Mouse (Mus musculus): ENCODE measurements around the gene Entpd1. TPM values are rescaled to one million over a fixed set of nuclear protein-coding genes. Genes with fewer than 3 reads are reported as not detected.
"Not testable (repeated sequence)": the region's sequence is repeated elsewhere in the genome, so short reads cannot be mapped to it uniquely, and the experiment has no call there.

The Entpd1 gene
- polyA plus RNA-seq, 1 experiment, result 3.2 TPM

DNA sequence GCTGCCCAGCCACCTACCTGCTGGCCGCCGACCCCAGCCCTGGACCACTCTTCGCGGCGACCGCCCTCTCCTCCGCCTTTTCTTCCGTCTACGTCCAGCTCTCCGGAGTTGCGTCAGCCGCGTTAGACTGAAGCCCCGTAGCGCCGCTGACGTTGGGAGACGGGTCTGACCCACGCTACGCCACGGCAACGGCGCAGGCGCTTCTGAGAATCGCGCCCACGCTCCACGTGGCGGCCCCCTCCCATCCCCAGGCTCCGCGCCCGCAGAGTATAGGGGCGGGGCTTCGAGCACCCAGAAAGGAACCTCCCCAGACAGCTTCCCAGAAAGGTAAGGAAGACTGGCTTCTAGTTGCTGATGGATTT lies 23.9 kb upstream of the Entpd1 start, which contains the start of gene Aldh18a1:
TSS of gene Aldh18a1 (minus strand) at position 171 of the 362 bp plus-strand sequence.
- Histone ChIP-seq H3K4me1 (ENCODE audit: control insufficient read depth, insufficient read depth, low read length) (no peaks in the 10 kb centered on the region; the same call in 1 of the 2 replicates), H3K27ac (ENCODE audit: insufficient read depth, low read length) (peak within 1 kb of the TSS; percentile 83), H3K4me3 (ENCODE audit: insufficient read depth, low read length) (peak within 1 kb of the TSS; percentile 96)
- TF ChIP-seq POLR2A (IDR thresholded peaks at IDR 0.05; ENCODE audit: low read depth, low read length), result peak; percentile 64
- no peak for TF ChIP-seq CTCF (IDR thresholded peaks at IDR 0.05; ENCODE audit: borderline replicate concordance, insufficient read depth, low read length)

GRCm38 (mm10) chr19:40588847-40589529 lies 23.2 kb upstream of the Entpd1 start:
- Histone ChIP-seq H3K27ac (ENCODE audit: insufficient read depth, low read length) (peak overlapping the region; percentile 83), H3K4me3 (ENCODE audit: insufficient read depth, low read length) (peak overlapping the region; percentile 46), H3K4me1 (ENCODE audit: control insufficient read depth, insufficient read depth, low read length) (no peaks in the 10 kb centered on the region; the same call in 1 of the 2 replicates)
- TF ChIP-seq POLR2A (IDR thresholded peaks at IDR 0.05; ENCODE audit: low read depth, low read length), result peak; percentile 15
- TF ChIP-seq CTCF (IDR thresholded peaks at IDR 0.05; ENCODE audit: borderline replicate concordance, insufficient read depth, low read length), result 0 out of 2 replicates have a peak, but pooled peaks have one; percentile 19

GRCm38 (mm10) chr19:40589530-40589880 lies 22.7 kb upstream of the Entpd1 start:
- no peak for TF ChIP-seq CTCF (IDR thresholded peaks at IDR 0.05; ENCODE audit: borderline replicate concordance, insufficient read depth, low read length)
- TF ChIP-seq POLR2A (IDR thresholded peaks at IDR 0.05; ENCODE audit: low read depth, low read length), result peak; percentile 45
- Histone ChIP-seq H3K4me3 (ENCODE audit: insufficient read depth, low read length) (peak overlapping the region; percentile 46), H3K4me1 (ENCODE audit: control insufficient read depth, insufficient read depth, low read length) (no peaks in the 10 kb centered on the region; the same call in 1 of the 2 replicates), H3K27ac (ENCODE audit: insufficient read depth, low read length) (peak overlapping the region; percentile 68)

GRCm38 (mm10) chr19:40595231-40595630 lies 16.9 kb upstream of the Entpd1 start:
- no peak for TF ChIP-seq POLR2A (IDR thresholded peaks at IDR 0.05; ENCODE audit: low read depth, low read length)
- TF ChIP-seq CTCF (IDR thresholded peaks at IDR 0.05; ENCODE audit: borderline replicate concordance, insufficient read depth, low read length), result no peak
- no peaks in the 10 kb centered on the region for H3K4me1 ChIP-seq (ENCODE audit: control insufficient read depth, insufficient read depth, low read length)
- no peak overlapping the region for H3K4me3 ChIP-seq (ENCODE audit: insufficient read depth, low read length)
- no peak overlapping the region for H3K27ac ChIP-seq (ENCODE audit: insufficient read depth, low read length)

DNA sequence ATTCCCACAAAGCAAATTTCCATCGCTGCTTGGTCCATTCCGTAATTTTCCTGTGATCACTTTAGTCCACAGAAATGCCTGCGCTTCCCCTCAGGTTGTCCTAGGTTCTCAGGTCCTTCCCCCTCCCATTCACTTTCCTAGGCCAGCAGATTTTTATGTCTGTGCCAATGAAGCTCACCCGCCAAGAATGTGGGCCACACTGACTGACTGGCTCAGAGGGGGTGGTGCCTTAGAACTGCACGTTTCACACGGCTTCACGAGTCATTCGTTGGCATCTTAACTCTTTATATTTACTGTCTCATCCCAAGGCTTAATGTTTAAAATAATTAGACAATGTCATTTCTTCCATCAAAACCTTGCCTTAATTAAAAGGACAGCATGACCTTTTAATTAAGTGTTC lies 16.3 kb upstream of the Entpd1 start:
- no peaks in the 10 kb centered on the region for H3K4me1 ChIP-seq (ENCODE audit: control insufficient read depth, insufficient read depth, low read length)
- no peak overlapping the region for H3K27ac ChIP-seq (ENCODE audit: insufficient read depth, low read length)
- TF ChIP-seq POLR2A (IDR thresholded peaks at IDR 0.05; ENCODE audit: low read depth, low read length) (no peak), CTCF (IDR thresholded peaks at IDR 0.05; ENCODE audit: borderline replicate concordance, insufficient read depth, low read length) (no peak)
- H3K4me3 ChIP-seq (ENCODE audit: insufficient read depth, low read length), result no peak overlapping the region

GRCm38 (mm10) chr19:40600846-40601245 lies 11.3 kb upstream of the Entpd1 start:
- H3K4me3 ChIP-seq (ENCODE audit: insufficient read depth, low read length), result not testable (repeated sequence)

GRCm38 (mm10) chr19:40601870-40602269 lies 10.3 kb upstream of the Entpd1 start:
- TF ChIP-seq POLR2A (IDR thresholded peaks at IDR 0.05; ENCODE audit: low read depth, low read length) (no peak), CTCF (IDR thresholded peaks at IDR 0.05; ENCODE audit: borderline replicate concordance, insufficient read depth, low read length) (no peak)
- no peak overlapping the region for H3K27ac ChIP-seq (ENCODE audit: insufficient read depth, low read length)
- no peaks in the 10 kb centered on the region for H3K4me1 ChIP-seq (ENCODE audit: control insufficient read depth, insufficient read depth, low read length)
- no peak overlapping the region for H3K4me3 ChIP-seq (ENCODE audit: insufficient read depth, low read length)

More at GRCm38 (mm10) chr19:40600846-40601245, 11.3 kb upstream of the Entpd1 start:
- not testable (repeated sequence) for H3K27ac ChIP-seq (ENCODE audit: insufficient read depth, low read length); H3K4me1 ChIP-seq (ENCODE audit: control insufficient read depth, insufficient read depth, low read length)

DNA sequence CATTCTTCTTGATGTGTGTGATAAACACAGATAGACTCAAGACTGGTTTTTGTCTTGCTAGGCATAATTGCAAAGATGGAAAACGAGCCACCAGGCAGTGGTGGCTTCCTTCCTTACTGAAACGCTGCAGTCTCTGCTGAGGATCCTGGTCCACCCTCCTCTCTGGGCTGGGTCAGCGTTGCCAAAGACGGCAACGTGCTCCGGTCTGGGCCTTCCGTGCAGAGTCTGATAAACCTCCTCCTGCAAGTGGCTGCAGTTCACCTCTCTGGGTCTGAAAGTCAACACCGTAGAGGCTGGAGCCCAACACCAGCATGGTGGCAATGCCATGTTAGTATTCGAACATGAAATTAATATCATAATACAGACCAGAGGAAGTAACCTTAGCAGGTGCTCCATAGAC lies 7.0 kb upstream of the Entpd1 start:
- TF ChIP-seq CTCF (IDR thresholded peaks at IDR 0.05; ENCODE audit: borderline replicate concordance, insufficient read depth, low read length) (no peak), POLR2A (IDR thresholded peaks at IDR 0.05; ENCODE audit: low read depth, low read length) (no peak)
- H3K4me3 ChIP-seq (ENCODE audit: insufficient read depth, low read length), result no peak overlapping the region
- H3K27ac ChIP-seq (ENCODE audit: insufficient read depth, low read length), result no peak overlapping the region
- H3K4me1 ChIP-seq (ENCODE audit: control insufficient read depth, insufficient read depth, low read length), result no peaks in the 10 kb centered on the region

DNA sequence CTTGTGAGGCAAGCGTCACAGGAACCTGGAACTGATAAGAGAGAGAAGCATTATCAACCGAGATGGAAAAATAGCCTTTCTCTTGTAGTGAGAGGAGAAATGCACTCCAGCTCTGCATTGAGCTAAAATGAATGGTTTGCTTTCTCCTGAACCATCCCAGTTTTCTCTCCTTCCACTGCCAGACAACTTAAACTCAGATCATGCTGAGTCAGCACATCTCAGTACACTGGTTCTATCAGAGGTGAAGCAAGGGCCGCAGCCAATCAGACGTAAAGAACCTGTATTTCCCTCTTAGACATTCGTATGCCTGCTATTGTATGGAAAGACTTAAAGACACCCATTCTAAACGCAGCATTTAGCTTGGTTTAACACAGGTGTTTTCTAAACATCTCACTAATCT lies 4.5 kb upstream of the Entpd1 start:
- Histone ChIP-seq H3K27ac (ENCODE audit: insufficient read depth, low read length) (no peak overlapping the region), H3K4me3 (ENCODE audit: insufficient read depth, low read length) (no peak overlapping the region), H3K4me1 (ENCODE audit: control insufficient read depth, insufficient read depth, low read length) (no peaks in the 10 kb centered on the region)
- TF ChIP-seq POLR2A (IDR thresholded peaks at IDR 0.05; ENCODE audit: low read depth, low read length) (no peak), CTCF (IDR thresholded peaks at IDR 0.05; ENCODE audit: borderline replicate concordance, insufficient read depth, low read length) (no peak)

GRCm38 (mm10) chr19:40614811-40615210 lies 2.6 kb downstream of the Entpd1 start:
- no peak for TF ChIP-seq POLR2A (IDR thresholded peaks at IDR 0.05; ENCODE audit: low read depth, low read length)
- no peak for TF ChIP-seq CTCF (IDR thresholded peaks at IDR 0.05; ENCODE audit: borderline replicate concordance, insufficient read depth, low read length)
- Histone ChIP-seq H3K27ac (ENCODE audit: insufficient read depth, low read length) (peak overlapping the region; percentile 54; the same call in 1 of the 2 replicates), H3K4me1 (ENCODE audit: control insufficient read depth, insufficient read depth, low read length) (peaks cover 3% of the 10 kb centered on the region)

More at GRCm38 (mm10) chr19:40614811-40615210, 2.6 kb downstream of the Entpd1 start:
- H3K4me3 ChIP-seq (ENCODE audit: insufficient read depth, low read length), result no peak overlapping the region

Measured in embryonic fibroblast, embryonic 13.5 days (primary cell).